Mouse (Mus musculus): ENCODE data around the gene Trim80.
"Not testable (repeated sequence)": the region's sequence is repeated elsewhere in the genome, so short reads cannot be mapped to it uniquely, and the experiment has no call there.

The Trim80 gene

DNA sequence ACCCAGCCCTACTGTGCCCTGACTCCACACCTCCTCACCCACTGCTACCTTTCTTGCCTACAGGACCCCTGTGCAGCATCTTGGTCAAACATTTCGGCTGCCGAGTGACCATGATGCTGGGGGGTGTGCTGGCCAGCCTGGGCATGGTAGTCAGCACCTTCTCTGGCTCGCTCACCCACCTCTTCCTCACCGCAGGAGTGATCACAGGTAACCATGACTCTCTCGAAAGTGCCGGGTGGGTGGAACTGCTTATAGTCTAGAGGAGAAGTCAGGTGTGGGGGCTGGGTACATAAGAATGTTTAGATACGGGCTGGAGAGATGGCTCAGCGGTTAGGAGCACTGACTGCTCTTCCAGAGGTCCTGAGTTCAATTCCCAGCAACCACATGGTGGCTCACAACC, 24.5 kb downstream of the Trim80 start:
- peak; percentile 66 for DNase-seq

DNA sequence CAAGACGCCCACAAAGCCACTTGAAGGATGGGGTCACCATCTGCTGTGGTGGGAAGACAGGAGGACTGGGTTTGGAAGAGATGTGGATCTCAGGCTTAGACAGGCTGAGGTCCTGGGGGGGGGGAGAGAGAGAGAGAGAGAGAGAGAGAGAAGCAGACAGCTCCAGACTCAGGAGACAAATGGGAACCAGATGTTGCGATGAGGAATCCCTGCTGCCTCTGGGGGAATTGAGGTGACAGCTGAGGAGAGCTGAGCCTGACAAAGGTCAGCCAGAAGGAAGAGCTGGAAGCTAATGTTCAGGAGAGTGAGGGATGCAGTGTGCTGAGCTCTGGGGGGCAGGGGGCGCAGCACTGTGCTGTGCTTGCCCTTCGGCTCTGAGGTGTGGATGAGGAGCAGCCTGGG, 26.9 kb downstream of the Trim80 start:
- no peak for DNase-seq

DNA sequence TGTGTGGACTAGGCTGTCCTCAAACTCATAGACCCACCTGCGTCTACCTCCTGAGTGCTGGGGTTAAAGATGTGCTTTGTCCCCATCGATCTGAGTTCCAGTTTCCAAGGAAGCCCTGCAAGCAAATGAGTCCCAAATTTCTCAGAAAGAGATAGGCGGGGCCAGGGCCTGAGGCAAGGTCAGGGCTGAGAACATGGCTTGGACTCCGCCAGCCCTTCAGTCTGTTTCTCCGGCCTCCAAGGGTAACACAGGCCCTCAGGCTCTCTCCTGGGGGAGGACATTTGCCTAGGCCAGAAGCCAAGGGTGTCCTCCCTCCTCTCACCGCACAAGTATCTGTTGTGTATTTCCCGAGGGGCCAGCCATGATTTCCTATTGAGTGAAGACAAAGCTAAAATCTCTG, 31.8 kb downstream of the Trim80 start:
- DNase-seq = no peak

DNA sequence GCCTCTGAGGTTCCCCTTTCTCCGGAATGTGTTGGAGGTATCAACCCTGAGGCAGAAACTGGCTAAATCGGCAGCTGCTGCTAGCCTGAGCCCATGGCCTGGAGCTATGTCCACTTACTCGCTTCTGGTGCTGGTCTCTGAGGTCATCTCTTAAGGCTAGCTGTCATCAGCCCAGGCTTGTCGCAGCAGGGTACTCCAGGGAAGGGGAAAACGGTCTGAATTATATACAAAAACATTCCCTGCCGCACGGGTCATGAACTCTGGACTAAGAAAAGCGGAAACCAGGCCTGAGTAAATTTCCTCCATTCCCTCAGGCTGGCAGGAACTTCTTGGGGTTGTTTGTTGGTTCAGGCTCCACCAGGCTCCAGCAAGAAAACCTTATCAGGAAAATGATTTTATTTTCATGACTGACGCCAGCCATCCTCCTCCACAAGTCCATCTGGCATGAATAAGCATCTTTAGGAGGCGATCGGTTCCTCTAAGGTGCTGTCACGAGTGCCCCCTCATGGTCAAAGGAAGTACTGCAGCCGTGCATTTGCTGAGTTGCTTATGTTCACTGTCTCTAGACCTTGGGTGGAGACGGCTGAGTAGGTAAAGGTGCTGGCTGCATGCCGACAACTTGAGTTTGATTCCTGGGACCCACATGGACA, 33.4 kb downstream of the Trim80 start:
- DNase-seq = peak; percentile 97

DNA sequence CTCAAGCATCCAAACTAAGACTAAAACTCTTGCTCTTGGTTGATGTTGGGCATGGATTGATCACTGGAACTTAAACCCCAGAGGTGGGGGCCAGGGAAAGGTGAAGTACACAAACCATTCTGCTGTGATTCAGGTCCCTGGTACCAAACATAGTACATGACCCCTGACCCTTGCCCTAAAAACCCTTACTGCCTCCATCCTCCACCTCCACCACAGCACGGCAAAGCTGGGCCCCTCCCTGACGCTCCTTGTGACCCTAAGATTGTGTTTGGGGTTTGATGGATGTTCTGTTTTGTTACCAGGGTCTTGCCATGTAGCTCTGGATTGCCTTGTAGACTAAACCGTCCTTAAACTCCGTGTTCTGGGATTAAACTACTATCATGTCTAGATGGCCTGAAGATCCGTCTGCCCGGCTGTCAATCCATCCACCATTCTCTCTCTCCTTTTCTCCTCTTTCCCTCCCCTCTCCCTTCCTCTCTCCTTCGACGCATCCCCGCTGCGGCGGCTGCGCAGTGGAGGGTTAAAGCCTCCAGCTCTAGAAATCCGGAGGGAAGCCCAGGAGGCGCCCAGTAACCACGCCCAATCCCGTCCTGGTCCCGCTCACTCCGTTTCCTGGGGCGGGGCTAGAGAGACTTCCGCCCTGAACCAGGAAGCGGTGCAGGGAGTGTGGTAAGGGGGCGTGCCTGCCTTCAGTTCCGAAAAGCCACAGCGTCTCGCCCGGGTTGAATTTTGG, 34.8 kb downstream of the Trim80 start, which contains the start of gene Armc7:
Gene Armc7 (plus strand): TSS at position 643 of the 733 bp plus-strand sequence.
- peak; percentile 96 for DNase-seq

DNA sequence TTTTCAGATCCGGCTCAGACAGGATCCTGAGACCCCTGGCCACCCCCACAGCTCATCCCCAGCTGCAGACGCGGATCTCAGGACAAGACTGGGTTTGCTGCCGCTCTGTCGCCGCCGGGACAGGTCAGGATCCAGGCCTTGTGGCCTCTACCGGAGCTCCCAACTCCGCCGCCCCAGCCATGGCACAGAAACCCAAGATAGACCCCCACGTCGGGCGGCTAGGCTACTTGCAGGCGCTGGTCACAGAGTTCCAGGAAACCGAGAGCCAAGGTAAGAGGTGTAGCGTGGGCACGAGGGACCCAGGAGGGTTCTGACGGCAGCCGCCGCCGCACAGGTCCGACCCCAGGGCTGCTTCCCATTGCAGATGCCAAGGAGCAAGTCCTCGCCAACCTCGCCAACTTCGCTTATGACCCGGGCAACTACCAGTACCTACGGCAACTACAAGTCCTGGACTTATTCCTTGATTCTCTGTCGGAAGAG, 35.5 kb downstream of the Trim80 start:
- no peak for DNase-seq

DNA sequence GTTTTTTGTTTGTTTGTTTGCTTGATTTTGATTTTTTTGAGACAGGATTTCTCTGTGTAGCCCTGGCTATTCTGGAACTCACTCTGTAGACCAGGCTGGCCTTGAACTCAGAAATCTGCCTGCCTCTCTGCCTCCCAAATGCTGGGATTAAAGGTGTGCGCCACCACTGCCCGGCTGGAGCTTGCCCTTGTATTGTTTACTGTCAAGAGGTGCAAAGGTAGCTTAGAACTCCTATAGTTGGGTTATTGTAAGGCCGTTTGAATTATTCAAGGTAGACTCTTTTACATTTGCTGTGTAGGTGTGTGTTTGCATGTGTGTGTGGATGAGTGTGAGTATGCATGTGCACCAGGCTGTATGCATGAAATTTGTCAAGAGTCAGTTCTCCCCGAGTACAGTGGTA, 36.3 kb downstream of the Trim80 start:
- DNase-seq = not testable (repeated sequence)

DNA sequence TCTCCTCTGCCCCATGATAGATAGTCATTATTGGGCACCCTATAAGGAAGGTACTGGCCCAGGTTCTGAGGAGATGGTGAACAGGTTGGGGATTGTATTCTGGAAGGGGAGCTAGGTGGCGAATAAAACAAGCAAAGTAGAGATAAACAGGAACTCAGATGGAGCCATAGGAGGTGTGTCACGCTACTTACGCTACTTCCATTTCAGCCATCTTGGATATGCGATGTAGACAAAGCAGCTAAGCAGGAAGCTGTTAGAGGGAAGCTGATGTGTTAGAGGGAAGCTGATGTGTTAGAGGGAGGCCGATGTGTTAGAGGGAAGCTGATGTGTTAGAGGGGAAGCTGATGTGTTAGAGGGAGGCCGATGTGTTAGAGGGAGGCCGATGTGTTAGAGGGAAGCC, 37.0 kb downstream of the Trim80 start:
- DNase-seq = not testable (repeated sequence)

DNA sequence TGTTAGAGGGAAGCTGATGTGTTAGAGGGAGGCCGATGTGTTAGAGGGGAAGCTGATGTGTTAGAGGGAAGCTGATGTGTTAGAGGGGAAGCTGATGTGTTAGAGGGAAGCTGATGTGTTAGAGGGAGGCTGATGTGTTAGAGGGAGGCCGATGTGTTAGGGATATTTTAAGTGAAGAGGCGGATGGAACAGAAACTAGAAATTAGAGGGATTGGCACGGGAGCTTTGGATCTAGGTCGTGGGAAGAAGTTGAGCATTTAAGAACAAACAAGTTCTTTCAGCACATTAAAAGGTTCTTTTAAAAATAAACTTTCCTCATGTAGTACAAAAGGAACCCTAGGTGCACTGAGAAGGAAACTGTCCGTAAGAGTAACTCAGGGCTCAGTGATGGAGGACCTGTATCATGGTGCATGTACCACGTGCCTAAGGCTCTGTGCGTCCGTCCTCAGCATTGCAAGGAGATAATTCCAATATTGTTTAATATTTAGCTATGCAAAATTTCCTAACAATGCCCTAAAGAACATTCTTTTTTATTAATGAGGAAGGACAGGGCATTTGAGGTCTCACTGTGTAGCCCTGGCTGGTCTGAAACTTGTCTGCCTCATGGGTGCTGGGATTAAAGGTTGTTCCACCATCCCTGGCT, 38.1 kb downstream of the Trim80 start:
- DNase-seq = no peak

DNA sequence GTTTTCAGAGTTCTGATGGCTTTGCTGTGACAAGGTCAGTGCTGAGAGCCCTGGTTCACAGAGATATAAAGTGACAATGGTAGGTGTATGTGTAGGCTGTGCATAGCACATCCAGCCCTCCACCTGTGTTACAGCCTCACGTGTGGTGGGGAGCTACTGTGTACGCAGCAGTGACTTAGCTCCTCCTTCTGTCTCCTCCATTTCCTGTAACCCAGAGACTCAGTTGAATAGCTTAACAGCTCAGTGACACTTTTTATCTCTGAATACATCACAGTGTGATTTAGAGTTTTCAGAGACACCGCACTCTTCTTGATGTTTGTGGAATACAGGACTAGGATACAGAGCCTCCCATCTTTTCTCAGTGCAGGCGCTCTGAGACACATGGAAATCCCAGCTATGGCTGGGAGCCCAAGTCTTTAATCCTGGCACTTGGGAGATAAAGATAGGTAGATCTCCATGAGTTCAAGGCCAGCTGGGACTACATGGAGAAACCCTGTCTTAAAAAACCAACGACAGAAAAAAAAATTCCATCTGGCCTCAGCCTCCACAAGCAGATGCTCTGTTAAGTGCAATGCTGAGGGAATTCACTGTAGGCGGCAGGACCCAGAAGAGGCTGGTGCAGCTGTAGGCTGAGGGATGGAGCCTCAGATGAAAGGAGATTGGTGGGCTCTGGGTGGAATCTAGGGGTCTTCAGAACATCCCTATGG, 41.4 kb downstream of the Trim80 start:
- DNase-seq = peak; percentile 61

DNA sequence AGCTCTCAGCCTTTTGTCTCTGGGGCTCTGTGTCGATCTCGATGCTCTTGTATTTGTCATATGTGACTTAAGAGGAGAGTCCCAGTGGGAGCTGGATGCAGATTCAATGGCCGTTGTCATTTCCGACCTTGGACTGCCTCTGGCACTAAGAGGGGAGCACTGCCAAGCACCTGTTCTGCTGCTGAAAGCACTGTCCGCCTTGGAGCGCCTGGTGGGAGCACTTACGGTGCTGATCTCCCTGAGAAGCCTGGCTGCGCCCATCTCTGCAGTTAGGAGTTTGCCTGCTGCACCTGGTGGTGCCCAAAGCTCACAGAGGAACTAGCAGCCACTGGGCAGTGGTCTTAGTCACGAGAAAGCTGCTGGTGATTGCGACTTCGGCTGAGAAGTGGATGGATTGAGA, 42.9 kb downstream of the Trim80 start:
- DNase-seq = no peak

DNA sequence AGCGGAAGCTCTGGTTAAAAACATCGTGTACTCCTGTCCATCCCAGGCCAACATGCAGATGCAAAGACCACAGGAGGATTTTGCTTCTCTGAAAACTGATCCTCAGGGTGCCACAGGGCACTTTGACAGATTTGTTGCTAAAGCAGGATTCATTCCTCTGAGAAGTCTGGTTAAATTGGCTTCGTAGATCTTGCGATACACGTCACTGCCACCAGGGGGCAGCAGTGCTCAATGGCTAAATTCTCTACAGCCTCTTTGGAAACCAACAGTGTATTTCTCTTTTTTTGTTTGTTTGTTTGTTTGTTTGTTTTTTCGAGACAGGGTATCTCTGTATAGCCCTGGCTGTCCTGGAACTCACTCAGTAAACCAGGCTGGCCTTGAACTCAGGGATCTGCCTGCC, 43.4 kb downstream of the Trim80 start:
- DNase-seq = peak; percentile 84

DNA sequence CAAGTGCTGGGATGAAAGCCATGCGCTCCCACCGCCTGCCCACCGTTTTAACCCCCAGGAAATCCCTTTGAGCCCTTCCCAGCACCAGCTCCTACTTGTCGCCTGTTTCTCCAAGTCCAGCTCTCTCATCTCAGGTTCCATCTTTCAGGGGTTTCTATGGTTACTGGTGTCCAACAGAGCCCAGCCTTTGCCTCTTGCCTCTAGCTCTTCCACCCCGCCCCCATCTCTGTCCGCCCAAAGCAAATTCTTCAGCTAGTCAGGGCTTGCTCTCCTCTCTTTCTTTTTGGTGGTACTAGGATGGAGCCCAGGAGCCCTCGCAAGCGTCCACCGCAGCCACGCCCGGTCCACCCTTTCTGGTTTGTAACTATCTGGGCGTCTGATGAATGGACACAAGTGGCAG, 44.8 kb downstream of the Trim80 start:
- DNase-seq = no peak

DNA sequence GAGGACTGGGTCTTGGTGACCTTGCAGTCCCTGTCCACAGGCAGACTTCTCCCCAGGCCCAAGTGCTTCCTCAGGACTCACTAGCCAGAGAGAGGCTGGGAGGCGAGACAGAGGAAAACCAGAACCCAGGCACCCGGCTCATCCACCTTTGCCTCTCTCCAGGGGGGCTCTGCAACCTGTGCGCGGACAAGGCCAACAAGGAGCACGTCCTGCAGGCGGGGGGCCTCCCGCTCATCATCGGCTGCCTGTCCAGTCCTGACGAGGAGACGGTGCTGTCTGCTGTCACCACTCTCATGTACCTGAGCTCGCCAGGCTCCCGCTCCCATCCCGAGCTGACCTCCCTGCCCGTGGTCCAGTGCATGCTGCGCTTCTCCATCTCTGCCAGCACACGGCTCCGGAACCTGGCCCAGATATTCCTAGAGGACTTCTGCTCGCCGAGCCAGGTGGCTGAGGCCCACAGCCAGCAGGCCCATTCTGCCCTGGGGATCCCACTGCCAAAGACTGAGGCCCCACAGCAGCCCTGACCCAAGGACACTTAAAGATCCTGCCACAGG, 48.3 kb downstream of the Trim80 start:
- no peak for DNase-seq

DNA sequence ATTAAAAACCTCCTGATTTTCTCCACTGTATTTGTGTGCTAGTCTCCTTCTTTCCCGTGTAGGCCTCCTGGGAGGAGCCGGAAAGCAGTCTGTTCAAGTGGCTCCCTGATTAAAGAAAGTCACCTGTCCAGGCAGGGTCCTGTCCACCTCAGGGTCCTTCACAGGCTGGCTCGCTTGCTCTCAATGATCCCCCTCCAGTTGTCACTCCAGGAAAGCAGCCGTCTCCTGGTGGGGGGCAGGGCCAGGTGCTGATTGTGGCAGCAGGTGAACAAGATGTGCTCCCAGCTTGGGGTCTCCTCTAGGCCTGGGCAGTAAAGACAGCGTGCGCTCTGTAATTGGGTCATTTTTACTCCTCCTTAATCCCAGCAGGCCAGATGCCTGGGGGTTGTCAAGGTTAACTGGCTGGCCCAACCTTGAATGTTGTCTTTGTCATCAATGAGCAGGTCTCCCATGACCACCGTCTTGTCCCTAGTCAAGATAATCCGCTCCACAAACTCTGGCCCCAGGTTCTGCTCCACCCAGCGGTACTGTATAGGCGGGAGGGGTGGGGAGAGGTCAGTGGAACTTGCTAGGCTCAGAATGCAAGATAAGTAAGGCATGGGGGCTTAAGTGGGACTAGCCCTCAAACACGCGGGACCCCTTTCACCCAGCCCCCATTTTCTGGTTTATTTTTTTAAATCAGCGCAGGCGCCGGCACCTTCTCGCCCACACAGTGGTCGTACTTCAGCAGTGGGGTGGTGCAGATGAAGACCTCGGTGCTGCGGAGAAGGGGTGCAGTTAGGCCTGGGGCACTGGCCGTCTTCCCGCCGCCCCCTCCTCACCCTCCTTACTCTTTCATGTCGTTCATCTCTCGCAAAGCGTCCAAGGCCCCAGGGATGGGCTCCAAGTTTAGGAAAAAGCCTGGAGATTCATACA, 50.4 kb downstream of the Trim80 start:
- no peak for DNase-seq

DNA sequence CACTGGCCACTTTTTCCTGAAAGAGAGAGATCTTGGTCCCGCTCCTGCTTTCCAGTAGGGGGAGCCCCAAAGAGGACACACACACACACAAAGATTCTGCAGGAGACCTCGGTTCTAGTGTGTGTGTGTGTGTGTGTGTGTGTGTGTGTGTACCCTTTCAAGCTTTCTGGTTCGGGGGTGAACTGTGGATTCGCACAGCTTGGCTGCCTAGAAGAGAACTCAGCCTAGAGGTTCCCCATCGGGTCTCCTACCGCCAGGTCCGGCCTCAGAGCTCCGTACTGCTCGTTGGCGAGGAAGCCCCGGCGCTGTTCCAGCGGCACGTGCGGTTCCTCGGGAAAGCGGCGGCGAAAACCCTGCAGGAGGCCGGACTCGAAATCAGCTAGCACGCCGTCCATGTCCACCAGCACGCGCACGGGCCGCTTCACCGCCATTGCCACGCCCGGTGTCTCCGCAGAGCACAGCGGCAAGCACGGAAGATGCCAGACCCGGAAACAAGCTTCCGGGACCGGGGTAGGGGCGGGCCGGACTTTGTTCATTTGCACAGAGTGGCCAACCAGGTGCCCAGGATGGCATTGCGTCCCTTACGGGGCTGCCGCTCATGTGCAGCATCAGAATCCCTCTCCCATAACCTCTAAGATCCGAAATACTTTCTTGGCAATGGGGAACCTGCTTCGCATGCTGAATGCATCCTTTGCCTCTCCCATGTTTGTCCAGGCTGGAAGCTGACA, 51.2 kb downstream of the Trim80 start, which contains the start of gene Nt5c:
Gene Nt5c (minus strand): TSS at position 507 of the 728 bp plus-strand sequence.
- DNase-seq = peak; percentile 84

DNA sequence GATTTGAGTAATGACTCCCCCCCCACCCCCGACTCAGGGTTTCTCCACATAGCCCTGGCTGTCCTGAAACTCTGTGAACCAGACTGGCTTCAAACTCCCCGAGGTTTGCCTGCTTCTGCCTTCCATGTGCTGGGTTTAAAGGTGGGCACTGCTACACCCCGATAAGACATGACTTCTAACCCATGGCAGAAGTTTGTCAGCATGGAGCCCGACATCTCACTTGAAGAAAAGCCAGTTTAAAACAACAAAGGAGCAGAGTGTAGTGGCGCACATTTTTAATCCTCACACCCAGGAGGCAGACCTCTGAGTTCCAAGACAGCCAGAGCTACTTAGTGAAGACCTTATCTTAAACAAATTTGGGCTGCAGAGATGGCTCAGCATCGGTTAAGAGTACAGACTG, 52.0 kb downstream of the Trim80 start:
- no peak for DNase-seq

DNA sequence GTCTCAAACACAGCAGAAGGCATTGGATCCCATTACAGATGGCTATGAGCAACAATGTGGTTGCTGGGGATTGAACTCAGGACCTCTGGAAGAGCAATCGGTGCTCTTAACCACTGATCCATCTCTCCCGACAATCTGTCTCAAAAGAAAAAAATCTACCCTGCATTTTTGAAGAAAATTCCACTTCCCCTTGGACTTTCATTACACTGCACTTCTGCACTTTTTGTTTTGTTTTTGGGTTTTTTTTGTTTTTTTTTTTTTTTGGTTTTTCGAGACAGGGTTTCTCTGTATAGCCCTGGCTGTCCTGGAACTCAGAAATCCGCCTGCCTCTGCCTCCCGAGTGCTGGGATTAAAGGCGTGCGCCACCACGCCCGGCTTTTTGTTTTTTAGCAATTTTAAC, 56.2 kb downstream of the Trim80 start:
- not testable (repeated sequence) for DNase-seq

Data from thymus, postnatal 25 days (tissue).